ENCODE assay signal across 16 mouse cellular contexts in genomic region chr1:182990092-182990762, GRCm38 (mm10). TPM values are rescaled to one million over a fixed set of nuclear protein-coding genes. Genes with fewer than 3 reads are reported as not detected.
DNase-seq lines count a peak whose midpoint lies in the region; ATAC-seq lines count a peak whose summit lies in the region.
"Had no signal": no experiment of that assay in that cellular context is flagged by ENCODE, and none has a peak within 500 bp of the region (broad histone marks: within the 10 kb centered on the region; RNA-seq: fewer than 3 reads in every experiment).

No protein-coding gene starts in this region.

- DNase-seq in hindbrain, embryonic 10.5 days (ENCODE audit: low spot score) = no peak
- DNase-seq in hindbrain, embryonic 11.5 days (ENCODE audit: low spot score) = no peak
- DNase-seq in midbrain, embryonic 14.5 days = no peak
- no peak for DNase-seq in cerebellum, adult 9-10 months
- no peak for DNase-seq in ovary, adult 18-20 months (ENCODE audit: low spot score)

- WGBS in hindbrain, embryonic 10.5 days = 77% methylated on average over 14 of the region's 14 CpGs
- 78% methylated on average over 14 of the region's 14 CpGs for WGBS in hindbrain, embryonic 11.5 days
- 82% methylated on average over 14 of the region's 14 CpGs for WGBS in midbrain, embryonic 13.5 days
- 77% methylated on average over 14 of the region's 14 CpGs for WGBS in midbrain, embryonic 14.5 days

- no peak overlapping the region for H3K9ac ChIP-seq in hindbrain, embryonic 11.5 days (ENCODE audit: low read depth, low read length)
- H3K9ac ChIP-seq in midbrain, embryonic 13.5 days (replicated peaks) = no peak overlapping the region
- H3K9ac ChIP-seq in midbrain, embryonic 14.5 days (replicated peaks; ENCODE audit: low read length) = no peak overlapping the region
- H3K9ac ChIP-seq: embryonic facial prominence, embryonic 13.5 days; forebrain, embryonic 13.5 days; lung, embryonic 14.5 days had no signal

- peaks cover 9% of the 10 kb centered on the region; the same call in 1 of the 2 replicates for H3K27me3 ChIP-seq in hindbrain, embryonic 10.5 days (ENCODE audit: insufficient read depth, poor library complexity, severe bottlenecking)
- no peaks in the 10 kb centered on the region for H3K27me3 ChIP-seq in hindbrain, embryonic 11.5 days (ENCODE audit: control insufficient read depth, insufficient read depth, low read length)
- H3K27me3 ChIP-seq in midbrain, embryonic 13.5 days = 0 out of 2 replicates have a peak, but pooled peaks cover 5% of the 10 kb centered on the region
- no peaks in the 10 kb centered on the region for H3K27me3 ChIP-seq in midbrain, embryonic 14.5 days (ENCODE audit: control insufficient read depth, insufficient read depth, low read length)

- ATAC-seq in hindbrain, embryonic 11.5 days (ENCODE audit: low FRiP score) = no peak
- ATAC-seq in midbrain, embryonic 13.5 days = peak; percentile 24; the same call in 1 of the 2 replicates
- ATAC-seq in midbrain, embryonic 14.5 days (ENCODE audit: low FRiP score, low TSS enrichment) = no peak
- ATAC-seq in erythroblast, adult 5-6 weeks (replicated peaks; ENCODE audit: low FRiP score, poor library complexity, severe bottlenecking) = peak; percentile 20; the same call in 1 of the 2 replicates
- 0 out of 2 replicates have a peak, but pooled peaks have one; percentile 35 for ATAC-seq in megakaryocyte-erythroid progenitor cell, adult 5-6 weeks (replicated peaks; ENCODE audit: low FRiP score, low TSS enrichment, poor library complexity, severe bottlenecking)

- no peak overlapping the region for H3K4me3 ChIP-seq in hindbrain, embryonic 10.5 days
- no peak overlapping the region for H3K4me3 ChIP-seq in hindbrain, embryonic 11.5 days (ENCODE audit: low read depth, low read length)
- no peak overlapping the region for H3K4me3 ChIP-seq in midbrain, embryonic 13.5 days (replicated peaks)
- no peak overlapping the region for H3K4me3 ChIP-seq in midbrain, embryonic 14.5 days (replicated peaks; ENCODE audit: low read depth, low read length)
- H3K4me3 ChIP-seq: embryonic facial prominence, embryonic 13.5 days; forebrain, embryonic 13.5 days; heart, embryonic 10.5 days; megakaryocyte, embryonic 14.5 days had no signal

- H3K4me1 ChIP-seq in hindbrain, embryonic 10.5 days (replicated peaks) = no peaks in the 10 kb centered on the region
- H3K4me1 ChIP-seq in hindbrain, embryonic 11.5 days (replicated peaks; ENCODE audit: control insufficient read depth, insufficient read depth, low read length) = no peaks in the 10 kb centered on the region
- H3K4me1 ChIP-seq in midbrain, embryonic 13.5 days (replicated peaks) = no peaks in the 10 kb centered on the region
- H3K4me1 ChIP-seq in midbrain, embryonic 14.5 days (ENCODE audit: control insufficient read depth, insufficient read depth, low read length) = no peaks in the 10 kb centered on the region

- H3K27ac ChIP-seq in hindbrain, embryonic 10.5 days = peak overlapping the region; percentile 9; the same call in 1 of the 2 replicates
- no peak overlapping the region for H3K27ac ChIP-seq in hindbrain, embryonic 11.5 days (ENCODE audit: low read depth, low read length)
- no peak overlapping the region for H3K27ac ChIP-seq in midbrain, embryonic 13.5 days
- H3K27ac ChIP-seq in midbrain, embryonic 14.5 days (replicated peaks; ENCODE audit: low read depth, low read length) = no peak overlapping the region
- H3K27ac ChIP-seq: embryonic facial prominence, embryonic 13.5 days; forebrain, embryonic 13.5 days; heart, embryonic 10.5 days had no signal

- no peak overlapping the region for H3K4me2 ChIP-seq in hindbrain, embryonic 11.5 days (replicated peaks; ENCODE audit: low read depth, low read length)
- H3K4me2 ChIP-seq in midbrain, embryonic 13.5 days (replicated peaks) = no peak overlapping the region
- H3K4me2 ChIP-seq in midbrain, embryonic 14.5 days (ENCODE audit: low read length) = no peak overlapping the region
- H3K4me2 ChIP-seq: embryonic facial prominence, embryonic 13.5 days; forebrain, embryonic 13.5 days; lung, embryonic 14.5 days had no signal

- H3K9me3 ChIP-seq in hindbrain, embryonic 10.5 days = no peaks in the 10 kb centered on the region
- no peaks in the 10 kb centered on the region for H3K9me3 ChIP-seq in hindbrain, embryonic 11.5 days (ENCODE audit: control insufficient read depth, low read length)
- no peaks in the 10 kb centered on the region for H3K9me3 ChIP-seq in midbrain, embryonic 13.5 days
- no peaks in the 10 kb centered on the region for H3K9me3 ChIP-seq in midbrain, embryonic 14.5 days (ENCODE audit: control insufficient read depth, low read length)
- H3K9me3 ChIP-seq: embryonic facial prominence, embryonic 13.5 days; forebrain, embryonic 13.5 days; heart, embryonic 10.5 days; megakaryocyte, embryonic 14.5 days had no signal

- H3K36me3 ChIP-seq in hindbrain, embryonic 10.5 days = no peaks in the 10 kb centered on the region
- H3K36me3 ChIP-seq in hindbrain, embryonic 11.5 days (ENCODE audit: control insufficient read depth, insufficient read depth, low read length) = no peaks in the 10 kb centered on the region
- H3K36me3 ChIP-seq in midbrain, embryonic 13.5 days = no peaks in the 10 kb centered on the region
- no peaks in the 10 kb centered on the region for H3K36me3 ChIP-seq in midbrain, embryonic 14.5 days (ENCODE audit: control insufficient read depth, insufficient read depth, low read length)
- H3K36me3 ChIP-seq: embryonic facial prominence, embryonic 13.5 days; heart, embryonic 10.5 days had no signal

RNA-seq across cellular contexts. Expression of gene Tlr5, which starts 35.6 kb away (rescaled TPM):
- polyA plus RNA-seq in hindbrain, embryonic 10.5 days (2016; fragmentation: Nextera tagmentation; extraction: Ambion mirVana) = 0.33 and 0.42 TPM in 2 replicates
- polyA plus RNA-seq in hindbrain, embryonic 11.5 days (2014; fragmentation: Nextera tagmentation; extraction: Ambion mirVana) = 0.96 and 1.3 TPM in 2 replicates
- polyA plus RNA-seq in midbrain, embryonic 13.5 days (2015; fragmentation: Nextera tagmentation; extraction: Ambion mirVana) = 0.30 and 0.39 TPM in 2 replicates
- polyA plus RNA-seq in midbrain, embryonic 14.5 days (2014; fragmentation: Nextera tagmentation; extraction: Ambion mirVana) = 0.09 and 0.25 TPM in 2 replicates
- total RNA-seq in erythroblast, adult 5-6 weeks (2015; ENCODE audit: low replicate concordance) = 2.7 TPM in 1 of 2 replicates, not detected in the other
- 0.85 TPM in 1 of 2 replicates, not detected in the other for total RNA-seq in erythroblast, adult 5-6 weeks (2017; ENCODE audit: low replicate concordance)
- total RNA-seq in megakaryocyte-erythroid progenitor cell, adult 5-6 weeks (2014; fragmentation: Nextera tagmentation) = not detected in 2 replicates
- not detected in 2 replicates for total RNA-seq in megakaryocyte-erythroid progenitor cell, adult 5-6 weeks (2017)
- total RNA-seq: hematopoietic stem cell, adult 5-6 weeks; MEL had no signal
- polyA plus RNA-seq: C2C12 had no signal

Comparison
In these comparisons a context has a peak if more than half of its experiments do, and no peak if none do; other contexts are left out.
1. ATAC-seq: peak in midbrain, embryonic 13.5 days (single experiment), erythroblast, adult 5-6 weeks (single experiment) and megakaryocyte-erythroid progenitor cell, adult 5-6 weeks (single experiment); none in hindbrain, embryonic 11.5 days (single experiment) and midbrain, embryonic 14.5 days (single experiment).